Mouse (Mus musculus) lung, postnatal 36 days (tissue): ENCODE measurements at regions not wholly inside any gene's neighbourhood (a gene's known extent, or its start where the extent isn't known, plus 50 kb on each side); places are given as distances from the start of the nearest gene placed in this dataset.

Experiments used
- DNase-seq: peaks from one replicate; pipeline ENCODE4 v3.0.0; 2022; ENCODE audit warnings: mixed read lengths

GRCm38 (mm10) chr9:86231692-86232091 lies 233.1 kb downstream of the Ube2cbp start:
- no peak for DNase-seq

GRCm38 (mm10) chr9:86232174-86232573 lies 232.6 kb downstream of the Ube2cbp start:
- no peak for DNase-seq

GRCm38 (mm10) chr9:86233775-86234174 lies 231.0 kb downstream of the Ube2cbp start:
- no peak for DNase-seq

GRCm38 (mm10) chr9:86238691-86239090 lies 226.1 kb downstream of the Ube2cbp start:
- DNase-seq = no peak

- no peak for DNase-seq
Observed at GRCm38 (mm10) chr9:86240287-86240686, 224.5 kb downstream of the Ube2cbp start.

- DNase-seq = no peak
Observed at GRCm38 (mm10) chr9:86240896-86241295, 223.9 kb downstream of the Ube2cbp start.

- no peak for DNase-seq
Observed at GRCm38 (mm10) chr9:86250197-86250596, 214.6 kb downstream of the Ube2cbp start.

GRCm38 (mm10) chr9:86251331-86251730 lies 213.4 kb downstream of the Ube2cbp start:
- no peak for DNase-seq
